Mouse (Mus musculus): ENCODE measurements at regions not wholly inside any gene's neighbourhood (a gene's known extent, or its start where the extent isn't known, plus 50 kb on each side); places are given as distances from the start of the nearest gene placed in this dataset.

- H3K4me3 ChIP-seq (ENCODE audit: low read depth, low read length), result no peak overlapping the region
- 78% methylated on average over 2 of the region's 2 CpGs for WGBS
- DNase-seq (ENCODE audit: low spot score), result no peak
These were observed 99.9 kb downstream of the Adamts1 start for GRCm38 (mm10) chr16:85702889-85703480.

GRCm38 (mm10) chr16:85699329-85699728 is 103.6 kb downstream of the Adamts1 start:
- Histone ChIP-seq H3K4me3 (ENCODE audit: low read depth, low read length) (no peak overlapping the region), H3K9me3 (ENCODE audit: control insufficient read depth, low read length) (no peaks in the 10 kb centered on the region), H3K4me2 (replicated peaks; ENCODE audit: low read depth) (no peak overlapping the region), H3K4me1 (replicated peaks; ENCODE audit: control insufficient read depth, insufficient read depth) (no peaks in the 10 kb centered on the region), H3K27ac (replicated peaks) (no peak overlapping the region), H3K9ac (ENCODE audit: low read length) (no peak overlapping the region), H3K27me3 (ENCODE audit: control insufficient read depth, insufficient read depth, low read length) (no peaks in the 10 kb centered on the region), H3K36me3 (ENCODE audit: control insufficient read depth, insufficient read depth, low read length) (no peaks in the 10 kb centered on the region)
- ATAC-seq (ENCODE audit: low FRiP score, low TSS enrichment) (no peak), DNase-seq (ENCODE audit: low spot score) (no peak)
- TF ChIP-seq CTCF (IDR thresholded peaks at IDR 0.05; ENCODE audit: low read depth), result no peak
- TF ChIP-seq EP300 (optimal IDR thresholded peaks at IDR 0.05), result no peak
- WGBS, result 68% methylated on average over 4 of the region's 4 CpGs

More at GRCm38 (mm10) chr16:85702889-85703480, 99.9 kb downstream of the Adamts1 start:
- Histone ChIP-seq H3K9me3 (ENCODE audit: control insufficient read depth, low read length) (no peaks in the 10 kb centered on the region), H3K27ac (replicated peaks) (no peak overlapping the region), H3K9ac (ENCODE audit: low read length) (no peak overlapping the region), H3K4me1 (replicated peaks; ENCODE audit: control insufficient read depth, insufficient read depth) (no peaks in the 10 kb centered on the region), H3K4me2 (replicated peaks; ENCODE audit: low read depth) (no peak overlapping the region), H3K27me3 (ENCODE audit: control insufficient read depth, insufficient read depth, low read length) (no peaks in the 10 kb centered on the region), H3K36me3 (ENCODE audit: control insufficient read depth, insufficient read depth, low read length) (no peaks in the 10 kb centered on the region)
- ATAC-seq (ENCODE audit: low FRiP score, low TSS enrichment), result no peak
- no peak for TF ChIP-seq CTCF (IDR thresholded peaks at IDR 0.05; ENCODE audit: low read depth)
- no peak for TF ChIP-seq EP300 (optimal IDR thresholded peaks at IDR 0.05)

- Histone ChIP-seq H3K27ac (replicated peaks) (no peak overlapping the region), H3K9me3 (ENCODE audit: control insufficient read depth, low read length) (no peaks in the 10 kb centered on the region), H3K27me3 (ENCODE audit: control insufficient read depth, insufficient read depth, low read length) (no peaks in the 10 kb centered on the region), H3K9ac (ENCODE audit: low read length) (no peak overlapping the region), H3K4me2 (replicated peaks; ENCODE audit: low read depth) (no peak overlapping the region), H3K4me3 (ENCODE audit: low read depth, low read length) (no peak overlapping the region), H3K36me3 (ENCODE audit: control insufficient read depth, insufficient read depth, low read length) (no peaks in the 10 kb centered on the region), H3K4me1 (replicated peaks; ENCODE audit: control insufficient read depth, insufficient read depth) (no peaks in the 10 kb centered on the region)
- no peak for ATAC-seq (ENCODE audit: low FRiP score, low TSS enrichment)
- DNase-seq (ENCODE audit: low spot score), result no peak
- TF ChIP-seq EP300 (optimal IDR thresholded peaks at IDR 0.05) (no peak), CTCF (IDR thresholded peaks at IDR 0.05; ENCODE audit: low read depth) (no peak)
- 66% methylated on average over 2 of the region's 2 CpGs for WGBS
These were observed 120.2 kb downstream of the Adamts1 start for GRCm38 (mm10) chr16:85682721-85683120.

- Histone ChIP-seq H3K27me3 (ENCODE audit: control insufficient read depth, insufficient read depth, low read length) (no peaks in the 10 kb centered on the region), H3K4me1 (replicated peaks; ENCODE audit: control insufficient read depth, insufficient read depth) (no peaks in the 10 kb centered on the region), H3K9me3 (ENCODE audit: control insufficient read depth, low read length) (no peaks in the 10 kb centered on the region), H3K4me2 (replicated peaks; ENCODE audit: low read depth) (no peak overlapping the region), H3K9ac (ENCODE audit: low read length) (no peak overlapping the region), H3K4me3 (ENCODE audit: low read depth, low read length) (no peak overlapping the region), H3K27ac (replicated peaks) (no peak overlapping the region), H3K36me3 (ENCODE audit: control insufficient read depth, insufficient read depth, low read length) (no peaks in the 10 kb centered on the region)
- ATAC-seq (ENCODE audit: low FRiP score, low TSS enrichment) (no peak), DNase-seq (ENCODE audit: low spot score) (no peak)
- TF ChIP-seq EP300 (optimal IDR thresholded peaks at IDR 0.05) (no peak), CTCF (IDR thresholded peaks at IDR 0.05; ENCODE audit: low read depth) (no peak)
- WGBS, result 35% methylated on average over 6 of the region's 6 CpGs
These were observed 122.6 kb downstream of the Adamts1 start for GRCm38 (mm10) chr16:85680351-85680750.

- WGBS, result 17% methylated on average over 1 of the region's 1 CpGs
- no peak overlapping the region for H3K4me3 ChIP-seq (ENCODE audit: low read depth, low read length)
These were observed 124.1 kb downstream of the Adamts1 start for GRCm38 (mm10) chr16:85678781-85679180.

GRCm38 (mm10) chr16:85678228-85678627 is 124.7 kb downstream of the Adamts1 start:
- ATAC-seq (ENCODE audit: low FRiP score, low TSS enrichment) (no peak), DNase-seq (ENCODE audit: low spot score) (no peak)
- no peak overlapping the region for H3K9ac ChIP-seq (ENCODE audit: low read length)
- no peak overlapping the region for H3K27ac ChIP-seq (replicated peaks)
- no peaks in the 10 kb centered on the region for H3K36me3 ChIP-seq (ENCODE audit: control insufficient read depth, insufficient read depth, low read length)
- no peak overlapping the region for H3K4me2 ChIP-seq (replicated peaks; ENCODE audit: low read depth)
- TF ChIP-seq EP300 (optimal IDR thresholded peaks at IDR 0.05) (no peak), CTCF (IDR thresholded peaks at IDR 0.05; ENCODE audit: low read depth) (peak; percentile 80)
- H3K9me3 ChIP-seq (ENCODE audit: control insufficient read depth, low read length), result no peaks in the 10 kb centered on the region
- no peaks in the 10 kb centered on the region for H3K4me1 ChIP-seq (replicated peaks; ENCODE audit: control insufficient read depth, insufficient read depth)
- no peak overlapping the region for H3K4me3 ChIP-seq (ENCODE audit: low read depth, low read length)
- H3K27me3 ChIP-seq (ENCODE audit: control insufficient read depth, insufficient read depth, low read length), result no peaks in the 10 kb centered on the region

More at GRCm38 (mm10) chr16:85678781-85679180, 124.1 kb downstream of the Adamts1 start:
- Histone ChIP-seq H3K9ac (ENCODE audit: low read length) (no peak overlapping the region), H3K27ac (replicated peaks) (no peak overlapping the region), H3K9me3 (ENCODE audit: control insufficient read depth, low read length) (no peaks in the 10 kb centered on the region), H3K27me3 (ENCODE audit: control insufficient read depth, insufficient read depth, low read length) (no peaks in the 10 kb centered on the region), H3K36me3 (ENCODE audit: control insufficient read depth, insufficient read depth, low read length) (no peaks in the 10 kb centered on the region), H3K4me2 (replicated peaks; ENCODE audit: low read depth) (no peak overlapping the region), H3K4me1 (replicated peaks; ENCODE audit: control insufficient read depth, insufficient read depth) (no peaks in the 10 kb centered on the region)
- TF ChIP-seq CTCF (IDR thresholded peaks at IDR 0.05; ENCODE audit: low read depth) (no peak), EP300 (optimal IDR thresholded peaks at IDR 0.05) (no peak)
- no peak for DNase-seq (ENCODE audit: low spot score)
- ATAC-seq (ENCODE audit: low FRiP score, low TSS enrichment), result no peak
